Mouse (Mus musculus) lung, adult 18-20 months (tissue): ENCODE measurements around the gene Olfr1044.
"Not testable (repeated sequence)": the region's sequence is repeated elsewhere in the genome, so short reads cannot be mapped to it uniquely, and the experiment has no call there.

ENCODE experiments used
- DNase-seq, 2 experiments: peaks; one replicate each; pipeline ENCODE4 v3.0.0; 2022; ENCODE audit warnings: mixed read lengths in 2 of 2

The Olfr1044 gene

DNA sequence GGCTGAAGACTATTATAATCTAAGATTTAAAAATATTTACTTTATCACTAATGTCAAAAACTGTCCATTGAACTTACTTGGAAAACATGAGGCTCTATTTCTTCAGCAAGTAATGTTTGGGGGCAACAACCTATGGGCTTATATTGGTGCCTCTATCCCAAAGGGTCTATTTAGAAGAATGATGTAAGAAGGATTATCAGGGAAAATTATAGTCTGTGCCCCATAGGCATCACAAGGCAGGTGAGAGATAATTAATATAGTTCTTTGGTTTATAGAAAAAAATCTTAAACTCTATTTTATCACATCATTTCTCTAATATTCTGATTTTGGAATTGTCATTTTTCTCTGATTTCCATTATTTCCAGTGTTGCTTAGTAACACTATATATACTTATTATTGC lies at the start of gene Olfr1044:
Gene Olfr1044, minus strand, starts transcription at position 101 of the 400 bp plus-strand sequence.
- no peak for DNase-seq

DNA sequence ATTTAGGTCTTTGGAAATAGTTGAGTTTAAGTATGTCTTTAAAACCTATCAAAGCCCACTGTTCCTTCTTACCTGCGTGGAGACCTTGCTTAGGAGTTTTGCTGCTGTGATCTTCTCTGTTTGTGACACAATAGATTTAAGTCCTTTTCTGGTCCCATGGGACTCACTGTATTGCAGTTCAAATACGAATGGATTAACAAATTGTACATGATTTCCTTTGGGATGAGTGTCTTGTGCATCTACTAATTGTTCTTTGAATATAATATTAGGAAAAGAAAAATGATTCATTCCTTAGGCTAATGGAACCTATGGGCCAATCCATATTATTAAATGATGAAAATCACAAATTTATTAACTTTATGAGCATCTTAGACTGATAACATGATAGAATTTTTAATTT lies 41.6 kb upstream of the Olfr1044 start, which contains the start of gene Olfr1046:
Gene Olfr1046, minus strand, starts transcription at position 101 of the 400 bp plus-strand sequence.
- DNase-seq, result no peak

DNA sequence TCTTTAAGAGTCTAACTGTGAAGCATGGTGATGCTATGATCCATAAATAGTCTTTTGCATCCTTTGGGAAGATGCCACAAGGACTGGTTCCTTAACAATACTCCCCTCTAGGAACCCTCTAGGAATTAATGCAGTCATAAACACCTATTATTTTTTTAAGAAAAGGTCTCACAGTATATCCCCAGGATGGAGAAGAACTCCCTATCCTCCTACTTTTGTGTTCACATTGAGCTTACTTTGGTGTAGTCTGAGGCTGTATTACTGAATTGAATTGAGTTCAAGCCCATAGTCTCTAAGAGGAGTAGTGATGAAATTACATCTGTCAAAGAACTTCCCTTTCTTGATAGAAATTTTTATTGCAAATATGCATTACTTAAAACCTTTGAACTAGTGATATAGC lies 25.3 kb upstream of the Olfr1044 start, which contains the start of gene Olfr1045:
Gene Olfr1045, minus strand, starts transcription at position 101 of the 400 bp plus-strand sequence.
- no peak for DNase-seq

DNA sequence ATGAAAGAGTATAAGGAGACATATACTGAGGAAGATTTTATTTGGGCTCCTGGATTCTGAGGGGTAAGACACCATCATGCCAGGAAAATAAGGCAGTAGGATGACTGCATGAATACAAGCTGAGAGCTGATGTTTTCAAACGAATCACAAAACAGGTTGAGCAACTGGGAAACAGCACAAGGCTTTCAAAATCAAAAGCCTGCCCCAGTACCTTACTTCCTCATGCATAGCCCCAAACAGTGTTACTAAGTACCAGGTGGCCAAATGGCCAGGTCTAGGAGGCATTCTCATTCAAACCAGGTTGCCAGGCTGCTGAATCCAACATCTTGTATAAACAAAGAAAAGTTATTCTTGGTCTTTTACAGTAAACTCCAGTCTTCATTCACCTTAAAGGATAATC lies 18.2 kb upstream of the Olfr1044 start:
- DNase-seq, result no peak

- DNase-seq, result no peak
Measured at GRCm38 (mm10) chr2:86185583-86185982, 8.0 kb upstream of the Olfr1044 start, which contains the start of gene Olfr52. TSS of gene Olfr52 (minus strand) at chr2:86185683.

DNA sequence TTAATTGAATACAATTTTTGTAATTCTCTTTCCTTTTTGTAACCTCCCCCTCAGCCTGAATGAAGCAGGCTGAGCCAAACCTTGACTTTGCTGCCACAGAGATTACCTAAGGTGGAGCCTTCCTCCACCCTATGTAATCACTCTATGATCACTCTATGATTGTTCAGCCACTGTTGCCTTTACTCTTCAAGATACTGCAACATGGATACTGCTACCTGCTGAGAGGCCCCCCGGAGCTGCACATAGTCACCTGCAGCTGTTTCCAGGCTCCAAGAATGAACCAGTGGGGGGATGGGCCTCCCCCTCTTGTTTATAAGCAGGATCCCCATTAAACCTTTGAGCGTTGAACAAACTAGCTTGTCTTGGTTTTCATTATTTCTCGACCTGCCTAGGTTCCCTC lies 2.3 kb upstream of the Olfr1044 start:
- DNase-seq, result no peak

GRCm38 (mm10) chr2:86175422-86175821 lies 2.2 kb downstream of the Olfr1044 start:
- DNase-seq, result not testable (repeated sequence)

- no peak for DNase-seq
Measured at GRCm38 (mm10) chr2:86167422-86167821, 10.2 kb downstream of the Olfr1044 start, which contains the start of gene Olfr1043. TSS of gene Olfr1043 (minus strand) at chr2:86167522.

- DNase-seq, result no peak
Measured at GRCm38 (mm10) chr2:86161738-86162137, 15.9 kb downstream of the Olfr1044 start, which contains the start of gene Olfr1042. TSS of gene Olfr1042 (minus strand) at chr2:86161838.

- DNase-seq, result no peak
Measured at GRCm38 (mm10) chr2:86146632-86147031, 31.0 kb downstream of the Olfr1044 start, which contains the start of gene Olfr1040. TSS of gene Olfr1040 (minus strand) at chr2:86146732.

DNA sequence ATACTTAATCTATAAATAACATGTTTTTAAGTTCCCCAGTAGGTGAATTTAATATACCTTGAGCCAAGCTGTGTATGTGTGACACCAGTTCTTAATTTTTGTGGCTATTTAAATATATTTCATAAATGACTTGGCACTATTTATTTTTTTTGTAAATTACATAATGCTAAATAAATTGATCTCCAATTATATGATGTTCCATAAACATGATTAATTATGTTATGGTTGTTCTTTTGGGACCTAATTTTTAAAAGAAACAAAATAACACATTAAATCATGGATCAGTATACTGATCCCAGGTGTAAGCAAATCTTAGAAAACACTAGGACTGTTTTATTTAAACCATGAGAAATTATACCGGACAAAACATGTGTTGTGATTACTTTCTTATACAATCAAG lies 41.8 kb downstream of the Olfr1044 start, which contains the start of gene Olfr1039:
Gene Olfr1039, minus strand, starts transcription at position 101 of the 400 bp plus-strand sequence.
- no peak for DNase-seq
